Mouse (Mus musculus): ENCODE measurements around the gene Txndc5. TPM values are rescaled to one million over a fixed set of nuclear protein-coding genes. Genes with fewer than 3 reads are reported as not detected.

Gene Txndc5
- polyA plus RNA-seq, 1 experiment from 2014 or later, result 59.8 TPM

- Histone ChIP-seq H3K9ac (replicated peaks; ENCODE audit: low read depth, low read length) (no peak overlapping the region), H3K36me3 (ENCODE audit: control insufficient read depth, insufficient read depth) (no peaks in the 10 kb centered on the region), H3K27me3 (replicated peaks; ENCODE audit: control insufficient read depth, insufficient read depth, low read length) (no peaks in the 10 kb centered on the region), H3K9me3 (ENCODE audit: control insufficient read depth, low read length) (no peaks in the 10 kb centered on the region), H3K27ac (ENCODE audit: low read length) (no peak overlapping the region), H3K4me3 (replicated peaks; ENCODE audit: low read length) (no peak overlapping the region), H3K4me1 (replicated peaks; ENCODE audit: control insufficient read depth, insufficient read depth, low read length) (no peaks in the 10 kb centered on the region), H3K4me2 (ENCODE audit: low read length) (no peak overlapping the region)
- WGBS, result 90% methylated on average over 8 of the region's 8 CpGs
- no peak for ATAC-seq
These were observed 16.3 kb upstream of the Txndc5 start for GRCm38 (mm10) chr13:38544769-38545445.

- H3K9ac ChIP-seq (replicated peaks; ENCODE audit: low read depth, low read length), result no peak overlapping the region
- H3K36me3 ChIP-seq (ENCODE audit: control insufficient read depth, insufficient read depth), result no peaks in the 10 kb centered on the region
- ATAC-seq, result no peak
- no peak overlapping the region for H3K4me3 ChIP-seq (replicated peaks; ENCODE audit: low read length)
- H3K27ac ChIP-seq (ENCODE audit: low read length), result no peak overlapping the region
- H3K9me3 ChIP-seq (ENCODE audit: control insufficient read depth, low read length), result no peaks in the 10 kb centered on the region
- 56% methylated on average over 8 of the region's 8 CpGs for WGBS
- no peaks in the 10 kb centered on the region for H3K4me1 ChIP-seq (replicated peaks; ENCODE audit: control insufficient read depth, insufficient read depth, low read length)
- no peak overlapping the region for H3K4me2 ChIP-seq (ENCODE audit: low read length)
- H3K27me3 ChIP-seq (replicated peaks; ENCODE audit: control insufficient read depth, insufficient read depth, low read length), result no peaks in the 10 kb centered on the region
These were observed 15.0 kb upstream of the Txndc5 start for GRCm38 (mm10) chr13:38543455-38544125.

GRCm38 (mm10) chr13:38539192-38539900, 10.7 kb upstream of the Txndc5 start:
- ATAC-seq, result no peak
- H3K9me3 ChIP-seq (ENCODE audit: control insufficient read depth, low read length), result no peaks in the 10 kb centered on the region
- H3K27ac ChIP-seq (ENCODE audit: low read length), result no peak overlapping the region
- 93% methylated on average over 7 of the region's 7 CpGs for WGBS
- H3K27me3 ChIP-seq (replicated peaks; ENCODE audit: control insufficient read depth, insufficient read depth, low read length), result no peaks in the 10 kb centered on the region
- no peak overlapping the region for H3K9ac ChIP-seq (replicated peaks; ENCODE audit: low read depth, low read length)
- H3K4me1 ChIP-seq (replicated peaks; ENCODE audit: control insufficient read depth, insufficient read depth, low read length), result no peaks in the 10 kb centered on the region
- no peaks in the 10 kb centered on the region for H3K36me3 ChIP-seq (ENCODE audit: control insufficient read depth, insufficient read depth)
- no peak overlapping the region for H3K4me3 ChIP-seq (replicated peaks; ENCODE audit: low read length)
- no peak overlapping the region for H3K4me2 ChIP-seq (ENCODE audit: low read length)

GRCm38 (mm10) chr13:38537521-38537920, 8.9 kb upstream of the Txndc5 start:
- Histone ChIP-seq H3K4me2 (ENCODE audit: low read length) (no peak overlapping the region), H3K36me3 (ENCODE audit: control insufficient read depth, insufficient read depth) (no peaks in the 10 kb centered on the region), H3K27ac (ENCODE audit: low read length) (no peak overlapping the region), H3K9me3 (ENCODE audit: control insufficient read depth, low read length) (no peaks in the 10 kb centered on the region), H3K9ac (replicated peaks; ENCODE audit: low read depth, low read length) (no peak overlapping the region), H3K27me3 (replicated peaks; ENCODE audit: control insufficient read depth, insufficient read depth, low read length) (no peaks in the 10 kb centered on the region), H3K4me3 (replicated peaks; ENCODE audit: low read length) (no peak overlapping the region), H3K4me1 (replicated peaks; ENCODE audit: control insufficient read depth, insufficient read depth, low read length) (no peaks in the 10 kb centered on the region)
- ATAC-seq, result no peak

GRCm38 (mm10) chr13:38534731-38535130, 6.1 kb upstream of the Txndc5 start:
- H3K4me1 ChIP-seq (replicated peaks; ENCODE audit: control insufficient read depth, insufficient read depth, low read length), result no peaks in the 10 kb centered on the region
- no peak overlapping the region for H3K27ac ChIP-seq (ENCODE audit: low read length)
- no peaks in the 10 kb centered on the region for H3K27me3 ChIP-seq (replicated peaks; ENCODE audit: control insufficient read depth, insufficient read depth, low read length)
- no peaks in the 10 kb centered on the region for H3K9me3 ChIP-seq (ENCODE audit: control insufficient read depth, low read length)
- no peak overlapping the region for H3K4me2 ChIP-seq (ENCODE audit: low read length)
- no peak for ATAC-seq
- no peak overlapping the region for H3K9ac ChIP-seq (replicated peaks; ENCODE audit: low read depth, low read length)
- 89% methylated on average over 6 of the region's 6 CpGs for WGBS
- H3K4me3 ChIP-seq (replicated peaks; ENCODE audit: low read length), result no peak overlapping the region
- H3K36me3 ChIP-seq (ENCODE audit: control insufficient read depth, insufficient read depth), result no peaks in the 10 kb centered on the region

- Histone ChIP-seq H3K4me3 (replicated peaks; ENCODE audit: low read length) (no peak overlapping the region), H3K4me2 (ENCODE audit: low read length) (no peak overlapping the region), H3K27ac (ENCODE audit: low read length) (no peak overlapping the region), H3K27me3 (replicated peaks; ENCODE audit: control insufficient read depth, insufficient read depth, low read length) (no peaks in the 10 kb centered on the region), H3K9me3 (ENCODE audit: control insufficient read depth, low read length) (no peaks in the 10 kb centered on the region), H3K36me3 (ENCODE audit: control insufficient read depth, insufficient read depth) (no peaks in the 10 kb centered on the region), H3K9ac (replicated peaks; ENCODE audit: low read depth, low read length) (no peak overlapping the region), H3K4me1 (replicated peaks; ENCODE audit: control insufficient read depth, insufficient read depth, low read length) (no peaks in the 10 kb centered on the region)
- ATAC-seq, result no peak
- WGBS, result 62% methylated on average over 6 of the region's 6 CpGs
These were observed 5.4 kb upstream of the Txndc5 start for GRCm38 (mm10) chr13:38534016-38534415.

GRCm38 (mm10) chr13:38533461-38533860, 4.8 kb upstream of the Txndc5 start:
- H3K4me2 ChIP-seq (ENCODE audit: low read length), result no peak overlapping the region
- WGBS, result 89% methylated on average over 10 of the region's 10 CpGs
- no peaks in the 10 kb centered on the region for H3K36me3 ChIP-seq (ENCODE audit: control insufficient read depth, insufficient read depth)
- peaks cover 2% of the 10 kb centered on the region for H3K4me1 ChIP-seq (replicated peaks; ENCODE audit: control insufficient read depth, insufficient read depth, low read length)
- no peaks in the 10 kb centered on the region for H3K9me3 ChIP-seq (ENCODE audit: control insufficient read depth, low read length)
- H3K4me3 ChIP-seq (replicated peaks; ENCODE audit: low read length), result no peak overlapping the region
- no peak overlapping the region for H3K27ac ChIP-seq (ENCODE audit: low read length)
- no peaks in the 10 kb centered on the region for H3K27me3 ChIP-seq (replicated peaks; ENCODE audit: control insufficient read depth, insufficient read depth, low read length)
- H3K9ac ChIP-seq (replicated peaks; ENCODE audit: low read depth, low read length), result no peak overlapping the region
- ATAC-seq, result no peak

GRCm38 (mm10) chr13:38531498-38531897, 2.9 kb upstream of the Txndc5 start:
- H3K4me1 ChIP-seq (replicated peaks; ENCODE audit: control insufficient read depth, insufficient read depth, low read length), result peaks cover 14% of the 10 kb centered on the region
- 97% methylated on average over 4 of the region's 4 CpGs for WGBS
- no peak overlapping the region for H3K4me2 ChIP-seq (ENCODE audit: low read length)
- H3K9me3 ChIP-seq (ENCODE audit: control insufficient read depth, low read length), result no peaks in the 10 kb centered on the region
- H3K36me3 ChIP-seq (ENCODE audit: control insufficient read depth, insufficient read depth), result no peaks in the 10 kb centered on the region
- no peaks in the 10 kb centered on the region for H3K27me3 ChIP-seq (replicated peaks; ENCODE audit: control insufficient read depth, insufficient read depth, low read length)
- no peak overlapping the region for H3K4me3 ChIP-seq (replicated peaks; ENCODE audit: low read length)
- no peak for ATAC-seq
- no peak overlapping the region for H3K9ac ChIP-seq (replicated peaks; ENCODE audit: low read depth, low read length)
- no peak overlapping the region for H3K27ac ChIP-seq (ENCODE audit: low read length)

- H3K9ac ChIP-seq (replicated peaks; ENCODE audit: low read depth, low read length), result no peak overlapping the region
- no peak for ATAC-seq
- no peaks in the 10 kb centered on the region for H3K36me3 ChIP-seq (ENCODE audit: control insufficient read depth, insufficient read depth)
- H3K27ac ChIP-seq (ENCODE audit: low read length), result no peak overlapping the region
- no peaks in the 10 kb centered on the region for H3K27me3 ChIP-seq (replicated peaks; ENCODE audit: control insufficient read depth, insufficient read depth, low read length)
- H3K9me3 ChIP-seq (ENCODE audit: control insufficient read depth, low read length), result no peaks in the 10 kb centered on the region
- 96% methylated on average over 6 of the region's 6 CpGs for WGBS
- H3K4me2 ChIP-seq (ENCODE audit: low read length), result no peak overlapping the region
- peaks cover 15% of the 10 kb centered on the region for H3K4me1 ChIP-seq (replicated peaks; ENCODE audit: control insufficient read depth, insufficient read depth, low read length)
- no peak overlapping the region for H3K4me3 ChIP-seq (replicated peaks; ENCODE audit: low read length)
These were observed 952 bp upstream of the Txndc5 start for GRCm38 (mm10) chr13:38529576-38529975.
